18 mouse cellular contexts compared by ENCODE assay signal in the genomic region with DNA sequence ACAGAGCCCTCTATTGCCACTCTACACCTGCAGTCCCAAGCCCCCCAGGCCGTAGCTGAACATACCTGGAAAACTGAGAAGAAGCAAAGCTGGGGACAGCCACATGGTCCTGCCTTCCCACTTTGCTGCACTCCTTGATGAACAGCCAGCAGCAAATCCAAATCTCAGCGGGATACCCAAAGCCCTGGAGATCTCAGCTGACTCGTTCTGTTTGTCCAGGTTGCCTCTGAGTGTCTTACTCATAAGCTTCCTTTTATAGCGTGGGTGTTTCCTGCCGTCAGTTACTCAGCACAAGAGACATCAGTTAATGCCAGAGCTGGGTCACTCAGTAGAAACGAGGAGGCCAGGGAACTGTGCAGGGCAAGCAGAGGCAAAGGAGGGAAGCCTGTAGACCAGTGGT. TPM values are rescaled to one million over a fixed set of nuclear protein-coding genes. Genes with fewer than 3 reads are reported as not detected.
DNase-seq lines count a peak whose midpoint lies in the region; ATAC-seq and TF ChIP-seq lines count a peak whose summit lies in the region.
"Had no signal": no experiment of that assay in that cellular context is flagged by ENCODE, and none has a peak within 500 bp of the region (broad histone marks: within the 10 kb centered on the region; RNA-seq: fewer than 3 reads in every experiment).

Gene Cd300lb (minus strand): TSS at position 243 of the 400 bp plus-strand sequence.

- H3K27me3 ChIP-seq in liver, embryonic 16.5 days (ENCODE audit: control insufficient read depth, insufficient read depth, low read depth, low read length), result no peaks in the 10 kb centered on the region
- no peaks in the 10 kb centered on the region for H3K27me3 ChIP-seq in liver, embryonic 11.5 days (replicated peaks; ENCODE audit: control insufficient read depth, insufficient read depth, low read length)
- H3K27me3 ChIP-seq in kidney, adult 2 months (replicated peaks; ENCODE audit: control insufficient read depth, insufficient read depth, low read length), result no peaks in the 10 kb centered on the region
- H3K27me3 ChIP-seq: forebrain, embryonic 13.5 days; midbrain, embryonic 13.5 days had no signal

- H3K9ac ChIP-seq in liver, embryonic 16.5 days (ENCODE audit: low read depth, low read length), result no peak within 1 kb of the TSS
- H3K9ac ChIP-seq in liver, embryonic 11.5 days (ENCODE audit: low read depth, low read length), result no peak within 1 kb of the TSS
- H3K9ac ChIP-seq: forebrain, embryonic 13.5 days; lung, embryonic 14.5 days; midbrain, embryonic 13.5 days; neural tube, embryonic 15.5 days had no signal

- ATAC-seq in CD4-positive, CD25-positive, alpha-beta regulatory T cell, adult 4 months, result no peak
- ATAC-seq in liver, embryonic 16.5 days (ENCODE audit: low read depth), result no peak
- no peak for ATAC-seq in liver, embryonic 11.5 days (replicated peaks; ENCODE audit: low FRiP score)
- peak; percentile 42 for ATAC-seq in neutrophil, adult 5-6 weeks (ENCODE audit: extremely low read depth, insufficient number of reproducible peaks, low FRiP score, poor library complexity, severe bottlenecking)
- ATAC-seq: forebrain, embryonic 13.5 days; inflammation-experienced regulatory T-cells, adult 6 months; midbrain, embryonic 13.5 days had no signal

- H3K4me3 ChIP-seq in liver, embryonic 16.5 days (ENCODE audit: low read depth, low read length), result peak within 1 kb of the TSS; percentile 17
- no peak within 1 kb of the TSS for H3K4me3 ChIP-seq in liver, embryonic 11.5 days (ENCODE audit: low read depth, low read length)
- H3K4me3 ChIP-seq in kidney, adult 2 months (ENCODE audit: insufficient read depth, low read depth, low read length), result no peak within 1 kb of the TSS
- H3K4me3 ChIP-seq: forebrain, embryonic 13.5 days; midbrain, embryonic 13.5 days; neural tube, embryonic 15.5 days had no signal

- no peaks in the 10 kb centered on the region for H3K9me3 ChIP-seq in liver, embryonic 16.5 days (replicated peaks; ENCODE audit: control insufficient read depth, low read length)
- no peaks in the 10 kb centered on the region for H3K9me3 ChIP-seq in liver, embryonic 11.5 days (ENCODE audit: control insufficient read depth, low read length)
- H3K9me3 ChIP-seq: forebrain, embryonic 13.5 days; midbrain, embryonic 13.5 days; neural tube, embryonic 15.5 days had no signal

- 22% methylated on average over 6 of the region's 6 CpGs for WGBS in liver, embryonic 16.5 days (ENCODE audit: insufficient replicate concordance)
- WGBS in liver, embryonic 11.5 days, result 41% methylated on average over 6 of the region's 6 CpGs
- 40% methylated on average over 6 of the region's 6 CpGs for WGBS in kidney, adult 2 months

- H3K4me1 ChIP-seq in liver, embryonic 16.5 days (ENCODE audit: control insufficient read depth, low read depth, low read length), result no peaks in the 10 kb centered on the region
- no peaks in the 10 kb centered on the region for H3K4me1 ChIP-seq in liver, embryonic 11.5 days (replicated peaks; ENCODE audit: control insufficient read depth, insufficient read depth, low read length)
- no peaks in the 10 kb centered on the region for H3K4me1 ChIP-seq in kidney, adult 2 months (ENCODE audit: control insufficient read depth, insufficient read depth, low read length)
- H3K4me1 ChIP-seq: forebrain, embryonic 13.5 days; midbrain, embryonic 13.5 days; neural tube, embryonic 15.5 days had no signal

- no peak within 1 kb of the TSS for H3K27ac ChIP-seq in liver, embryonic 16.5 days (ENCODE audit: low read length)
- no peak within 1 kb of the TSS for H3K27ac ChIP-seq in liver, embryonic 11.5 days (ENCODE audit: low read depth, low read length)
- no peak within 1 kb of the TSS for H3K27ac ChIP-seq in kidney, adult 2 months (ENCODE audit: insufficient read depth, low read depth, low read length)
- H3K27ac ChIP-seq: forebrain, embryonic 13.5 days; midbrain, embryonic 13.5 days; neural tube, embryonic 15.5 days had no signal

- no peak for TF ChIP-seq POLR2A in kidney, adult 2 months (IDR thresholded peaks at IDR 0.05; ENCODE audit: low read depth, low read length)

- no peak for TF ChIP-seq CTCF in kidney, adult 2 months (conservative IDR thresholded peaks at IDR 0.05; ENCODE audit: insufficient read depth, insufficient read length, low read depth, low read length)

- H3K36me3 ChIP-seq in liver, embryonic 16.5 days (ENCODE audit: control insufficient read depth, insufficient read depth), result no peaks in the 10 kb centered on the region
- H3K36me3 ChIP-seq in liver, embryonic 11.5 days (ENCODE audit: control insufficient read depth, insufficient read depth, low read length), result no peaks in the 10 kb centered on the region
- H3K36me3 ChIP-seq in kidney, adult 2 months (ENCODE audit: control insufficient read depth, insufficient read depth, low read length), result no peaks in the 10 kb centered on the region
- H3K36me3 ChIP-seq: midbrain, embryonic 13.5 days; neural tube, embryonic 15.5 days had no signal

- peak; percentile 13 for DNase-seq in CD4-positive, CD25-positive, alpha-beta regulatory T cell, adult 2 months (ENCODE audit: low read depth, low spot score)
- no peak for DNase-seq in liver, embryonic 11.5 days (ENCODE audit: low spot score)
- peak; percentile 2 for DNase-seq in fibroblast of lung, adult 2 months (ENCODE audit: low read depth)
- DNase-seq in kidney, adult 2 months, result no peak
- DNase-seq in urinary bladder, postnatal 14 days (ENCODE audit: low spot score), result no peak
- DNase-seq: heart, postnatal 4 days; lung, embryonic 14.5 days; right cerebral cortex, postnatal 14 days had no signal

- H3K4me2 ChIP-seq in liver, embryonic 16.5 days (ENCODE audit: low read depth, low read length), result no peak within 1 kb of the TSS
- H3K4me2 ChIP-seq in liver, embryonic 11.5 days, result no peak within 1 kb of the TSS
- H3K4me2 ChIP-seq: forebrain, embryonic 13.5 days; heart, embryonic 11.5 days; lung, embryonic 14.5 days; midbrain, embryonic 13.5 days; neural tube, embryonic 15.5 days had no signal

RNA-seq across cellular contexts. Expression of gene Cd300lb, which starts in this region (rescaled TPM):
- under 1 TPM in 1 of 2 experiments, not detected in 1; 0.34 TPM for polyA plus RNA-seq in CD4-positive, CD25-positive, alpha-beta regulatory T cell, adult 4 months (2017; shearing (Covaris generic))
- 1.5 and 1.9 TPM in 2 replicates for polyA plus RNA-seq in liver, embryonic 16.5 days (2015; fragmentation: Nextera tagmentation; extraction: Ambion mirVana)
- 0.49 and 0.55 TPM in 2 replicates for polyA plus RNA-seq in liver, embryonic 11.5 days (2014; fragmentation: Nextera tagmentation; extraction: Ambion mirVana)
- 222 and 223 TPM in 2 replicates for total RNA-seq in neutrophil, adult 5-6 weeks (2017)
- 0.18 and 0.33 TPM in 2 replicates for polyA plus RNA-seq in kidney, adult 2 months (2012; rRNA removed)
- total RNA-seq: left cerebral cortex, postnatal 36 days; MEL had no signal
- polyA plus RNA-seq: inflammation-experienced regulatory T-cells, adult 6 months had no signal

Comparison
In these comparisons a context has a peak if more than half of its experiments do, and no peak if none do; other contexts are left out.
1. DNase-seq: peak in CD4-positive, CD25-positive, alpha-beta regulatory T cell, adult 2 months (single experiment) and fibroblast of lung, adult 2 months (single experiment); none in liver, embryonic 11.5 days (single experiment), kidney, adult 2 months (single experiment) and urinary bladder, postnatal 14 days (single experiment).